Mouse (Mus musculus): ENCODE measurements around the gene Grcc10.

DNA sequence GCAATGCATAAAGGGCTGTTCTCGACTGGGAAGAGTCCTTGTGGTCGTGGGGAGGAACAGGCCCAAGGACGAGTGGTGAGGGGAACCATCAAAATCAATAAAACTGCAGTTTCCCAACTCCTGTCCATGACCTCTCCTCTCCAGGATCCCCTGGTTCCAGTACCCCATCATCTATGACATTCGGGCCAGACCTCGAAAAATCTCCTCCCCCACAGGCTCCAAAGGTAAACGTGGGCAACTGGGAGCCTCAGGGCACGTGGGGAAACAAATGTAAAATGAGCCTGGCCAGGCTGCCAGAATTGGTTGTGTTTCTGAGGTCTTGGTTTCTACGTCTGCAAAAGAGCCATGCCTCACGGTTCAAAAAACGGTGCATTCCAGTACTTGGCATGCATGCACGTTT, 28.3 kb downstream of the Grcc10 start:
- no peak for TF ChIP-seq GATA1 (IDR thresholded peaks at IDR 0.05; ENCODE audit: low read length)
- TF ChIP-seq TAL1 (IDR thresholded peaks at IDR 0.05; ENCODE audit: low read length) = no peak

Data from erythroblast, embryonic 14.5 days (primary cell).